Mouse (Mus musculus) CH12.LX (cell line): ENCODE data around the gene Adgra1. TPM values are rescaled to one million over a fixed set of nuclear protein-coding genes. Genes with fewer than 3 reads are reported as not detected.
A peak's percentile ranks its signal among the peaks of the same experiment; 100 is the strongest.

Source experiments
- DNase-seq: peaks from one replicate; pipeline ENCODE4 v3.0.0-alpha.2; 2013; ENCODE audit errors: extremely low read depth
- H3K27ac ChIP-seq: 2 replicates; pipeline ENCODE4 v1.5.1; 2012; ENCODE audit warnings: low read depth, mild to moderate bottlenecking, control low read depth, moderate library complexity; ENCODE audit not compliant: insufficient read depth
- H3K27me3 ChIP-seq: replicated peaks from 2 replicates; pipeline ENCODE3; 2012; ENCODE audit warnings: inconsistent platforms
- H3K36me3 ChIP-seq, 2 experiments: replicated peaks in 1 of 2; 2 replicates each; pipeline versions ENCODE3 to v1.6.1; 2012; ENCODE audit warnings: inconsistent platforms in 1 of 2, low read length in 1 of 2, mild to moderate bottlenecking in 1 of 2, mixed read lengths in 1 of 2, moderate library complexity in 1 of 2; ENCODE audit not compliant: control insufficient read depth in 1 of 2, insufficient read depth in 1 of 2
- H3K4me1 ChIP-seq, 2 experiments: 2 replicates each; pipeline ENCODE4 v1.6.1; 2012; ENCODE audit warnings: inconsistent platforms in 1 of 2, moderate library complexity in 1 of 2; ENCODE audit not compliant: insufficient read depth in 2 of 2, control insufficient read depth in 1 of 2
- H3K4me2 ChIP-seq: 2 replicates; pipeline ENCODE4 v1.6.1; 2012; ENCODE audit warnings: low read depth, mild to moderate bottlenecking, control low read depth; ENCODE audit not compliant: poor library complexity, insufficient read depth, severe bottlenecking
- H3K4me3 ChIP-seq, 3 experiments: fragments of 150-350 bp in 1 of 3; sonication (generic) in 1 of 3; replicated peaks in 1 of 3; 2 replicates each; pipeline versions ENCODE3 to v1.5.1; 2011 to 2012; ENCODE audit warnings: low read depth in 2 of 3, low read length in 2 of 3, mild to moderate bottlenecking in 2 of 3, moderate library complexity in 2 of 3, control low read depth in 1 of 3, improper control_type of control experiment in 1 of 3, inconsistent platforms in 1 of 3, mixed read lengths in 1 of 3; ENCODE audit not compliant: poor library complexity in 1 of 3
- H3K79me2 ChIP-seq: replicated peaks from 2 replicates; pipeline ENCODE4 v1.6.1; 2012; ENCODE audit warnings: mild to moderate bottlenecking, moderate library complexity; ENCODE audit not compliant: control insufficient read depth, poor library complexity, insufficient read depth, severe bottlenecking; ENCODE audit errors: extremely low read depth
- H3K9ac ChIP-seq: 2 replicates; pipeline ENCODE4 v1.6.1; 2012; ENCODE audit warnings: low read depth, mild to moderate bottlenecking, control low read depth, moderate library complexity; ENCODE audit not compliant: insufficient read depth
- H3K9me3 ChIP-seq: replicated peaks from 2 replicates; pipeline ENCODE3; 2012; ENCODE audit warnings: low read length, inconsistent platforms, mixed read lengths
- BHLHE40 ChIP-seq: IDR thresholded peaks from 2 replicates; pipeline ENCODE4 v1.6.1; 2011; ENCODE audit warnings: mild to moderate bottlenecking, low read depth, low read length, improper control_type of control experiment
- CHD1 ChIP-seq: IDR thresholded peaks from 2 replicates; pipeline ENCODE4 v1.6.1; 2012; ENCODE audit warnings: low read depth, low read length, improper control_type of control experiment, inconsistent platforms
- CHD2 ChIP-seq: IDR thresholded peaks from 2 replicates; pipeline ENCODE4 v1.6.1; 2011; ENCODE audit warnings: low read length, improper control_type of control experiment
- E2F4 ChIP-seq: IDR thresholded peaks from 2 replicates; pipeline ENCODE4 v1.6.1; 2011; ENCODE audit warnings: low read depth, low read length, improper control_type of control experiment; ENCODE audit not compliant: insufficient replicate concordance
- EP300 ChIP-seq: IDR thresholded peaks from 2 replicates; pipeline ENCODE4 v1.6.1; 2011; ENCODE audit warnings: low read length, improper control_type of control experiment
- ETS1 ChIP-seq: conservative IDR thresholded peaks from 2 replicates; pipeline ENCODE4 v1.6.1; 2012; ENCODE audit warnings: low read depth, mild to moderate bottlenecking, inconsistent platforms, low read length, improper control_type of control experiment, moderate library complexity
- GABPA ChIP-seq: IDR thresholded peaks from 2 replicates; pipeline ENCODE4 v1.6.1; 2012; ENCODE audit warnings: low read depth, low read length, improper control_type of control experiment, inconsistent platforms; ENCODE audit not compliant: insufficient replicate concordance
- HCFC1 ChIP-seq: IDR thresholded peaks from 2 replicates; pipeline ENCODE4 v1.6.1; 2012; ENCODE audit warnings: low read depth, mild to moderate bottlenecking, inconsistent platforms, low read length, improper control_type of control experiment
- IRF4 ChIP-seq: IDR thresholded peaks from 2 replicates; pipeline ENCODE4 v1.6.1; 2014; ENCODE audit warnings: low read depth, mild to moderate bottlenecking, inconsistent platforms, low read length, improper control_type of control experiment
- JUN ChIP-seq: IDR thresholded peaks from 2 replicates; pipeline ENCODE4 v1.6.1; 2011; ENCODE audit warnings: low read depth, mild to moderate bottlenecking, low read length, improper control_type of control experiment, moderate library complexity; ENCODE audit not compliant: insufficient read depth
- JUND ChIP-seq: conservative IDR thresholded peaks from 2 replicates; pipeline ENCODE4 v1.6.1; 2011; ENCODE audit warnings: low read depth, low read length, improper control_type of control experiment
- KAT2A ChIP-seq: IDR thresholded peaks from 2 replicates; pipeline ENCODE4 v1.6.1; 2012; ENCODE audit warnings: low read length, improper control_type of control experiment, inconsistent platforms; ENCODE audit not compliant: insufficient replicate concordance
- MAFK ChIP-seq: IDR thresholded peaks from 2 replicates; pipeline ENCODE4 v1.6.1; 2011; ENCODE audit warnings: low read length, improper control_type of control experiment; ENCODE audit not compliant: insufficient replicate concordance
- MAZ ChIP-seq: IDR thresholded peaks from 2 replicates; pipeline ENCODE4 v1.6.1; 2012; ENCODE audit warnings: low read depth, mild to moderate bottlenecking, inconsistent platforms, low read length, improper control_type of control experiment, moderate library complexity
- MEF2A ChIP-seq: IDR thresholded peaks from 2 replicates; pipeline ENCODE4 v1.6.1; 2014; ENCODE audit warnings: low read depth, mild to moderate bottlenecking, inconsistent platforms, low read length, improper control_type of control experiment, borderline replicate concordance
- MXI1 ChIP-seq: IDR thresholded peaks from 2 replicates; pipeline ENCODE4 v1.6.1; 2011; ENCODE audit warnings: mild to moderate bottlenecking, low read depth, low read length, improper control_type of control experiment
- MYC ChIP-seq: IDR thresholded peaks from 2 replicates; pipeline ENCODE4 v1.6.1; 2011; ENCODE audit warnings: low read depth, mild to moderate bottlenecking, improper control_type of control experiment, low read length
- NELFE ChIP-seq: IDR thresholded peaks from 2 replicates; pipeline ENCODE4 v1.6.1; 2011; ENCODE audit warnings: low read depth, low read length, improper control_type of control experiment
- POLR2A ChIP-seq: IDR thresholded peaks from 2 replicates; pipeline ENCODE4 v1.6.1; 2011; ENCODE audit warnings: low read depth, mild to moderate bottlenecking, improper control_type of control experiment, low read length
- POLR2AphosphoS2 ChIP-seq: IDR thresholded peaks from 2 replicates; pipeline ENCODE4 v1.6.1; 2011; ENCODE audit warnings: low read depth, low read length, improper control_type of control experiment
- RCOR1 ChIP-seq: conservative IDR thresholded peaks from 2 replicates; pipeline ENCODE4 v1.6.1; 2012; ENCODE audit warnings: low read depth, mild to moderate bottlenecking, inconsistent platforms, low read length, improper control_type of control experiment
- SIN3A ChIP-seq: IDR thresholded peaks from 2 replicates; pipeline ENCODE4 v1.6.1; 2012; ENCODE audit warnings: low read length, improper control_type of control experiment, inconsistent platforms
- SMC3 ChIP-seq: IDR thresholded peaks from 2 replicates; pipeline ENCODE4 v1.6.1; 2011; ENCODE audit warnings: low read depth, low read length, improper control_type of control experiment
- TBP ChIP-seq: conservative IDR thresholded peaks from 2 replicates; pipeline ENCODE4 v1.6.1; 2011; ENCODE audit warnings: low read depth, low read length, improper control_type of control experiment
- TCF12 ChIP-seq: IDR thresholded peaks from 2 replicates; pipeline ENCODE4 v1.6.1; 2014; ENCODE audit warnings: low read depth, mild to moderate bottlenecking, inconsistent platforms, low read length, improper control_type of control experiment
- UBTF ChIP-seq: IDR thresholded peaks from 2 replicates; pipeline ENCODE4 v1.6.1; 2012; ENCODE audit warnings: low read depth, mild to moderate bottlenecking, inconsistent platforms, low read length, improper control_type of control experiment, moderate library complexity
- USF1 ChIP-seq: IDR thresholded peaks from 2 replicates; pipeline ENCODE4 v1.6.1; 2014; ENCODE audit warnings: low read depth, mild to moderate bottlenecking, inconsistent platforms, low read length, improper control_type of control experiment
- USF2 ChIP-seq: conservative IDR thresholded peaks from 2 replicates; pipeline ENCODE4 v1.6.1; 2011; ENCODE audit warnings: low read depth, low read length, improper control_type of control experiment
- ZKSCAN1 ChIP-seq: IDR thresholded peaks from 2 replicates; pipeline ENCODE4 v1.6.1; 2012; ENCODE audit warnings: low read depth, inconsistent platforms, low read length, improper control_type of control experiment, borderline replicate concordance
- ZMIZ1 ChIP-seq: IDR thresholded peaks from 2 replicates; pipeline ENCODE4 v1.6.1; 2012; ENCODE audit warnings: low read depth, mild to moderate bottlenecking, inconsistent platforms, low read length, improper control_type of control experiment
- ZNF384 ChIP-seq: IDR thresholded peaks from 2 replicates; pipeline ENCODE4 v1.6.1; 2012; ENCODE audit warnings: low read depth, low read length, improper control_type of control experiment, inconsistent platforms
- dilution Hi-C: fragments of 300-500 bp; cut with MboI; formaldehyde crosslinking; loops from 2 replicates; pipeline ENCODE4 v1.14.3; 2020; ENCODE audit warnings: low sequenced_read_pairs; ENCODE audit not compliant: extremely low pct_unique_long_range_greater_than_20kb, extremely low pct_ligation_motif_present
- in situ Hi-C: fragments of 300-500 bp; cut with MboI; formaldehyde crosslinking; loops from 3 replicates; pipeline ENCODE4 v1.14.3; 2019; ENCODE audit warnings: low sequenced_read_pairs, low pct_ligation_motif_present, low pct_unique_long_range_greater_than_20kb, mixed read lengths
- polyA plus RNA-seq: library from polyadenylated mRNA; unstranded; fragments of >175 nt; gene quantifications from 2 replicates; pipeline ENCODE4 v1.2.1, GENCODE M21; 2012; ENCODE audit warnings: low read depth; ENCODE audit not compliant: insufficient read length
- total RNA-seq, 2 experiments: library from RNA; depleted of rRNA; stranded (reverse); fragments of 300-350 nt in 1 of 2; fragments of >200 nt in 1 of 2; gene quantifications; 2 replicates each; pipeline ENCODE4 v1.2.3; 2012 to 2014

Gene Adgra1
- total and polyA plus RNA-seq, 3 experiments = not detected

DNA sequence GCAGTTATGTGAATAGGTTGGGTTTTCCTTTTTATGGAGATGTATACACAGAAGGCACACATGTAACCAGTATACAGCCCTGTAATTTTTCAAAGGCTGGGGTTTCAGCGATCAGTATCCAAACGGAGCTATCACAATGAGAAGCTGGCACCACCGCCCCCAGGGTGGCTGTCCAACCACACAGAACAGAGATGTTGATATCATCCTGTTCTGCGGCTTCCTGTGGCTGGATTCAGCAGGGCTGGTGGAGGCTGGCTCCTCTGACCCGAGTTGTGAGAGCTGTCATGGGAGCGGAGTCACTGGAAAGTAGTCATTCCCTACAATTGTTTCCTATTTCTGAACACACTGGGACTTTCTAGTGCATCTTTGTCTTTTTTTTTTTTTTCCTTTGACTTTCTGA is 71.3 kb downstream of the Adgra1 start:
- H3K27ac ChIP-seq = no peak overlapping the region
- dilution Hi-C loops = no loop called here

DNA sequence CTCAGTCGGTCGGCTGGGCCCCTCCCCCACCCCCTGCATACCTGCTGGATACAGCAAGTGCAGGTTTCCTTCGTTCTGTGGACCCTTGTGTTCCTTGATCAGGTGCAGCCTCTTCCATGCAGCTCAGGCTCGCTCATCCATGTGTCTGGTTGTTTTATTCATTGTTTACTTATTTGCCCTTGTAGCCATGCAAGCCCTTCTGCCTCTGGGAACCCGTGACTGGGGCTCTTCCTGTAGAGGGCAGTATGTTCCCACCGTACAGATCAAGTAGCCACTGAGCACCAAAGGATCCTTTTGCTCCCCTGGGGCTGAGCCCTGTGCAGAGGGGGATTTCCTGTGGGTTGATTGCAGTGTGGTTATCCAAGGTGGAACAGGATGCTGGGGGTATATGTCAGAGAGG is 71.7 kb downstream of the Adgra1 start:
- DNase-seq = peak; percentile 92
- peak overlapping the region; percentile 84 for H3K4me2 ChIP-seq
- no peak overlapping the region for H3K27ac ChIP-seq
- in situ Hi-C loops = loop anchor here (10.0 kb wide), 1 partner anchor 159 kb away; no protein-coding TSS in a partner anchor
- dilution Hi-C loops = no loop called here
- no peaks in the 10 kb centered on the region for H3K79me2 ChIP-seq
- H3K4me1 ChIP-seq = peaks cover 20 to 54% of the 10 kb centered on the region in 2 experiments
- peak overlapping the region; percentile 17 to 44 (median 28) for H3K4me3 ChIP-seq
- H3K27me3 ChIP-seq = no peaks in the 10 kb centered on the region
- no peaks in the 10 kb centered on the region for H3K36me3 ChIP-seq
- H3K9me3 ChIP-seq = no peaks in the 10 kb centered on the region
- 0 out of 2 replicates have a peak overlapping the region, but pooled peaks have one; percentile 41 for H3K9ac ChIP-seq
- no peak for TF ChIP-seq GABPA
- TF ChIP-seq MAZ = no peak; the same call in 1 of the 2 replicates
- TF ChIP-seq KAT2A = peak; percentile 70; the same call in 1 of the 2 replicates
- TF ChIP-seq EP300 = no peak; the same call in 1 of the 2 replicates
- no peak for TF ChIP-seq USF2
- TF ChIP-seq IRF4 = peak; percentile 71
- TF ChIP-seq MXI1 = peak; percentile 17; the same call in 1 of the 2 replicates
- peak; percentile 91 for TF ChIP-seq CHD2
- peak; percentile 74 for TF ChIP-seq BHLHE40
- no peak for TF ChIP-seq RCOR1
- no peak; the same call in 1 of the 2 replicates for TF ChIP-seq JUND
- no peak for TF ChIP-seq TBP
- peak; percentile 45 for TF ChIP-seq HCFC1
- no peak for TF ChIP-seq MAFK
- TF ChIP-seq POLR2A = no peak
- peak; percentile 21; the same call in 1 of the 2 replicates for TF ChIP-seq USF1
- 0 out of 2 replicates have a peak, but pooled peaks have one; percentile 45 for TF ChIP-seq TCF12
- TF ChIP-seq ZKSCAN1 = no peak
- no peak for TF ChIP-seq POLR2AphosphoS2
- 0 out of 2 replicates have a peak, but pooled peaks have one; percentile 43 for TF ChIP-seq MEF2A
- no peak for TF ChIP-seq UBTF
- no peak for TF ChIP-seq CHD1
- TF ChIP-seq NELFE = no peak; the same call in 1 of the 2 replicates
- no peak for TF ChIP-seq E2F4
- TF ChIP-seq ETS1 = peak; percentile 45; the same call in 1 of the 2 replicates
- no peak; the same call in none of the 2 replicates for TF ChIP-seq ZNF384
- peak; percentile 83 for TF ChIP-seq SMC3
- no peak for TF ChIP-seq SIN3A

More for the DNA sequence above, 71.3 kb downstream of the Adgra1 start:
- Histone ChIP-seq H3K4me1 (peaks cover 20 to 50% of the 10 kb centered on the region in 2 experiments), H3K4me3 (peak overlapping the region in 2 of 3 experiments; percentile 28 to 44), H3K27me3 (no peaks in the 10 kb centered on the region), H3K4me2 (peak overlapping the region; percentile 84), H3K79me2 (no peaks in the 10 kb centered on the region), H3K36me3 (no peaks in the 10 kb centered on the region), H3K9me3 (no peaks in the 10 kb centered on the region)
- no peak for DNase-seq
- in situ Hi-C loops = loop anchor here (10.0 kb wide), 1 partner anchor 160 kb away; no protein-coding TSS in a partner anchor
- TF ChIP-seq SMC3 (no peak), JUN (no peak), ZMIZ1 (no peak), RCOR1 (0 out of 2 replicates have a peak, but pooled peaks have one; percentile 7), ZNF384 (peak; percentile 87), CHD1 (no peak), MEF2A (no peak), TCF12 (no peak), MYC (no peak)
- TF ChIP-seq, all 38 proteins: peak for 2
- peak overlapping the region; percentile 41; the same call in 1 of the 2 replicates for H3K9ac ChIP-seq
